Mouse (Mus musculus) ES-Bruce4 (cell line): ENCODE results near the gene Gpc6.

Experiments used
- EP300 ChIP-seq: IDR thresholded peaks from 2 replicates; pipeline ENCODE4 v1.6.1; 2011; ENCODE audit warnings: low read depth, low read length; ENCODE audit not compliant: insufficient read depth
- POLR2A ChIP-seq: IDR thresholded peaks from one replicate; pipeline ENCODE4 v1.8.1; 2011; ENCODE audit warnings: low read length; ENCODE audit not compliant: insufficient read depth

DNA sequence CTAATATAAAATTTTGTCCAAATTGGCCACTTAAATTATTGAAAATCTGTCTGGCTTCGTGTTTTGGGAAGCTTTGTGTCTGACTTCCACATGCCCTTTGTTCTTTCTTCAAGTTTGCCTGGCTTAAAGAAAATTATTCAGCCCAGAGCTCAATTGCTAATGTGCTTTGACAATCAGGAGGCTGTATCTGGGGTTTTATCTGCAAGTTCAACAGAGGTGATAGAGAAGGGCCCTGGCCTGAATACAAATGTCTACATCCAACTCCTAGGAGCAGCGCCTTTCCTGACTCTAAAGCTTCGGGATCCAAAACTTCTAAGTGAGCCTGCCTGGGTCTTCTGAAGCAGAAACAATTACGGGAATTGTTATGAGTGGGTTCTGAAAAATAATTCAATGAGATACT, 739.7 kb downstream of the Gpc6 start:
- TF ChIP-seq EP300 (no peak), POLR2A (no peak)
